Mouse (Mus musculus) lung, adult 2 months (tissue): ENCODE results near the gene Sytl1.

Experiments used
- CTCF ChIP-seq: fragments of 200-500 bp; IDR thresholded peaks from 2 replicates; pipeline ENCODE4 v1.5.1; 2011; ENCODE audit warnings: mild to moderate bottlenecking, low read length, control low read depth; ENCODE audit not compliant: insufficient read depth
- POLR2A ChIP-seq: fragments of 200-500 bp; IDR thresholded peaks from 2 replicates; pipeline ENCODE4 v1.6.1; 2011; ENCODE audit warnings: low read depth, mild to moderate bottlenecking, control low read depth, low read length, borderline replicate concordance; ENCODE audit errors: extremely low read depth

GRCm38 (mm10) chr4:133292405-133292804 lies 29.5 kb upstream of the Sytl1 start:
- TF ChIP-seq CTCF (no peak), POLR2A (no peak)
